Mouse (Mus musculus) myocyte (in vitro differentiated cells): ENCODE measurements around the gene Fam222b. TPM values are rescaled to one million over a fixed set of nuclear protein-coding genes. Genes with fewer than 3 reads are reported as not detected.
A peak's percentile ranks its signal among the peaks of the same experiment; 100 is the strongest.

Experiments used
- H3K27me3 ChIP-seq: one replicate; pipeline ENCODE4 v1.6.1; 2011; ENCODE audit not compliant: control insufficient read depth, insufficient read depth, insufficient read length
- H3K36me3 ChIP-seq: one replicate; pipeline ENCODE4 v1.6.1; 2011; ENCODE audit not compliant: control insufficient read depth, insufficient read depth
- H3K4me2 ChIP-seq: one replicate; pipeline ENCODE4 v1.6.1; 2011; ENCODE audit warnings: low read depth, control low read depth
- H3K4me3 ChIP-seq: one replicate; pipeline ENCODE4 v1.5.1; 2011; ENCODE audit warnings: mild to moderate bottlenecking, control low read depth, moderate library complexity
- H3K79me2 ChIP-seq: one replicate; pipeline ENCODE4 v1.6.1; 2011; ENCODE audit not compliant: control insufficient read depth, insufficient read depth
- H3ac ChIP-seq: one replicate; pipeline ENCODE4 v1.6.1; 2011; ENCODE audit not compliant: control insufficient read depth, insufficient read length
- CEBPB ChIP-seq: IDR thresholded peaks from 2 replicates; pipeline ENCODE4 v1.6.1; 2011; ENCODE audit warnings: mild to moderate bottlenecking, moderate library complexity; ENCODE audit not compliant: poor library complexity, insufficient read depth, severe bottlenecking
- E2F4 ChIP-seq: IDR thresholded peaks from one replicate; pipeline ENCODE4 v1.6.1; 2011; ENCODE audit warnings: mild to moderate bottlenecking, control low read depth, moderate library complexity; ENCODE audit not compliant: insufficient read depth
- MAX ChIP-seq: IDR thresholded peaks from one replicate; pipeline ENCODE4 v1.6.1; 2011; ENCODE audit warnings: low read depth, mild to moderate bottlenecking, control low read depth
- MYOD1 ChIP-seq, 3 experiments: IDR thresholded peaks; one replicate each; pipeline ENCODE4 v1.6.1; 2011; ENCODE audit warnings: control low read depth in 2 of 3, low read depth in 2 of 3, mild to moderate bottlenecking in 2 of 3, moderate library complexity in 1 of 3; ENCODE audit not compliant: insufficient read length in 2 of 3, control insufficient read depth in 1 of 3
- MYOG ChIP-seq, 3 experiments: IDR thresholded peaks; one replicate each; pipeline ENCODE4 v1.6.1; 2011; ENCODE audit warnings: control low read depth in 2 of 3, low read depth in 2 of 3, mild to moderate bottlenecking in 2 of 3; ENCODE audit not compliant: insufficient read length in 2 of 3, control insufficient read depth in 1 of 3, insufficient read depth in 1 of 3
- POLR2A ChIP-seq: IDR thresholded peaks from one replicate; pipeline ENCODE4 v1.6.1; 2011; ENCODE audit warnings: low read depth, mild to moderate bottlenecking, control low read depth, moderate library complexity; ENCODE audit not compliant: insufficient read length
- POLR2AphosphoS2 ChIP-seq: IDR thresholded peaks from one replicate; pipeline ENCODE4 v1.6.1; 2011; ENCODE audit warnings: low read depth, control low read depth; ENCODE audit not compliant: insufficient read length
- REST ChIP-seq: IDR thresholded peaks from one replicate; pipeline ENCODE4 v1.6.1; 2011; ENCODE audit warnings: mild to moderate bottlenecking, control low read depth, moderate library complexity; ENCODE audit not compliant: insufficient read depth, insufficient read length
- SRF ChIP-seq: IDR thresholded peaks from one replicate; pipeline ENCODE4 v1.6.1; 2011; ENCODE audit warnings: low read depth; ENCODE audit not compliant: control insufficient read depth, insufficient read length
- TCF12 ChIP-seq: IDR thresholded peaks from one replicate; pipeline ENCODE4 v1.6.1; 2011; ENCODE audit warnings: mild to moderate bottlenecking, control low read depth; ENCODE audit not compliant: poor library complexity, insufficient read depth, severe bottlenecking
- TCF3 ChIP-seq: IDR thresholded peaks from one replicate; pipeline ENCODE4 v1.6.1; 2011; ENCODE audit warnings: low read depth, control low read depth; ENCODE audit not compliant: insufficient read length
- USF1 ChIP-seq: IDR thresholded peaks from one replicate; pipeline ENCODE4 v1.6.1; 2011; ENCODE audit warnings: low read depth, mild to moderate bottlenecking, control low read depth, moderate library complexity
- polyA plus RNA-seq: library from polyadenylated mRNA; unstranded; fragments of >200 nt; fragmentation: generic; extraction: Trizol; gene quantifications from one replicate; pipeline ENCODE4 v1.2.1, GENCODE M21; 2012; ENCODE audit warnings: missing spikeins

Fam222b gene
- polyA plus RNA-seq, 1 experiment: 16.1 TPM

DNA sequence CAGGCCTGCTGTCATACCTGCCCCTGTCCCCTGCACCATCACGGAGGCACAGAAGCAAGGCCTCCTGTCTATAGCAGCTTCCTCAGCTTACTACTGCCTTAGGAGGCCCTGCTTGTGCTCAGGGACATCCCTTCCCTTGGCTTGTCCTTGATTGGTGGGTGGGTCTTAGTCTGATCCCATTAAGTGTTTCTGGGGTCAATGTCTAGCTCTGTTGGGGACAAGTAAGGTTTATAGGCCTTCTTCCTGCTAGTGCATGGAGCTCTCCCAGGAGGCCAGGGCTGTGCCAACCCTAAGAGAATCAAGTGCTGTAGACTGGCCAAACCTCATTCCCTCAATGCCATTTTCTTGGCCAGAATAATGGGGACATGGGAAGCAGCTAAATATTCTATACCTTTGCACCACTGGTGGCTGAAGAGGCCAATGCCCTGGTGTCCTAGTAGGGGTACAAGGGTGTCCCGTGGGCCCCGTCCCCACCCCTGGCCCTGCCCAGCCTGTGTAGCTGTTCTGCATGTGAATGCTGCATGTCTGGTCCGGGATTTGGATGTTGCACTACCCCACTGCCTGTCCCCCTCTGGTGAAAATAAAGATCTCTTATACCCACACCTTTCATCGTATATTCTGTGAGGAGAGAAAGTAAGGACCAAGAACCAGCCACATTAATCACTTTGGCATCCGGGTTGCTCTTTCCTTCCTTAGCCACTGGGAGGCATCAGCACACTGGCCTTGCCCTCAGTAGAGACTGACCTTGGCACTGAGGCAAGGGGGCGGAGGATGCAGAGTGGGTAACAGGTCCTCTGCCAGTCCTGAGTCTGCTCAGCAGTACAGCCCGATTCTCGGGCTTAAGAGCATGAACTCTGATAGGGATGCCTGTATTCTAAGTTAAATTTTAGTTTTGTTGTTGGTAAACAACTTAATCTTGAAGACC, 34.4 kb upstream of the Fam222b start:
- no peaks in the 10 kb centered on the region for H3K79me2 ChIP-seq
- peaks cover 7% of the 10 kb centered on the region for H3K36me3 ChIP-seq
- no peak overlapping the region for H3ac ChIP-seq
- H3K4me2 ChIP-seq: no peak overlapping the region
- no peak for TF ChIP-seq TCF3
- TF ChIP-seq REST: no peak
- TF ChIP-seq MYOG (IDR thresholded peaks at IDR 0.05; ENCODE audit: control insufficient read depth in 1 of 3, insufficient read depth in 1 of 3, insufficient read length in 2 of 3, low read depth in 2 of 3): no peak
- no peak for TF ChIP-seq CEBPB
- no peak for TF ChIP-seq TCF12
- no peak for TF ChIP-seq POLR2AphosphoS2
- no peak for TF ChIP-seq POLR2A
- no peak for TF ChIP-seq MYOD1 (IDR thresholded peaks at IDR 0.05; ENCODE audit: control insufficient read depth in 1 of 3, insufficient read length in 2 of 3, low read depth in 2 of 3)
- TF ChIP-seq SRF: no peak
- no peak for TF ChIP-seq E2F4
- no peak for TF ChIP-seq MAX
- no peak for TF ChIP-seq USF1
- H3K27me3 ChIP-seq: no peaks in the 10 kb centered on the region
- no peak overlapping the region for H3K4me3 ChIP-seq

DNA sequence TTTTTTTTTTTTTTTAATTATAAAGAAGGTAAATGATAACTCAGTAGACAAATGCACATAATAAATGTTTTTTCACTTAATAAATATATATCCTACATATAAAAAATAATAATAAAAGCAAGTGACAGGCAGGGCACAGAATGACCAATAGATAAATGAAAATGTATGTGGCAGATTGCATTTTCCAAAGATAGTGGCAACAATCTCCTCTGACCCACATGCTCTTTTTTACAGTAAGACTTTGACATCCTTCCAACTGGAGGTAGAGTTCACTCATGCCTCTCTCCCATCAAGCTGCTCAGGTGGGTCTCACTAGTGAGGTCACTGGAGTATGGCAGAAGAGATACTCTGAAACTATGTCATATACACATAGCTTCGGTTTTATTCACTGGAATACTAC, 31.9 kb upstream of the Fam222b start:
- Histone ChIP-seq H3K4me2 (no peak overlapping the region), H3K4me3 (no peak overlapping the region), H3K79me2 (no peaks in the 10 kb centered on the region), H3ac (no peak overlapping the region), H3K27me3 (no peaks in the 10 kb centered on the region), H3K36me3 (no peaks in the 10 kb centered on the region)
- TF ChIP-seq MAX (no peak), E2F4 (no peak), SRF (no peak)

DNA sequence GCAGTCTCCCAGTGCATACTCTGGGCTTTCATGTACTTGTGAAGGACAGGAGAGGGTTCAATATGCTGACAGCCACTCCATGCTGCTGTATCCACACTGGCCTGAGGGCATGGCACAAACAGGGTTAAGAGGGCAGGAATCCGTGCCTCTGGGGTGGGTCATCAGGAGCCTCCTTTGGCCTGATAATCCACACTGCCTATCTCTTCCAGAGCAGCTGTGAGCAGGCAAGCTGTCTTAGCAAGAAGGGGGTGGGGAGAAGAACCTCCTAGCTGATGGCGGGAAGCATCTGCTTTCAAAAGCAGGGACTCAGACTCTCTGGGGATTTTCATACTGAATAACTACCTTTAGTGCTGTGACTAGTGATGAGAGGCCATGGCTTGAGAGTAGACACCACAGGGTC, 28.6 kb upstream of the Fam222b start:
- TF ChIP-seq USF1: no peak
- peak in 1 of 3 experiments; percentile 57 for TF ChIP-seq MYOD1 (IDR thresholded peaks at IDR 0.05; ENCODE audit: control insufficient read depth in 1 of 3, insufficient read length in 2 of 3, low read depth in 2 of 3)
- TF ChIP-seq MYOG (IDR thresholded peaks at IDR 0.05; ENCODE audit: control insufficient read depth in 1 of 3, insufficient read depth in 1 of 3, insufficient read length in 2 of 3, low read depth in 2 of 3): peak in 2 of 3 experiments; percentile 34 to 80
- TF ChIP-seq SRF: peak; percentile 11
- no peak for TF ChIP-seq CEBPB
- peak; percentile 9 for TF ChIP-seq E2F4
- Histone ChIP-seq H3K4me3 (no peak overlapping the region), H3K36me3 (no peaks in the 10 kb centered on the region)

DNA sequence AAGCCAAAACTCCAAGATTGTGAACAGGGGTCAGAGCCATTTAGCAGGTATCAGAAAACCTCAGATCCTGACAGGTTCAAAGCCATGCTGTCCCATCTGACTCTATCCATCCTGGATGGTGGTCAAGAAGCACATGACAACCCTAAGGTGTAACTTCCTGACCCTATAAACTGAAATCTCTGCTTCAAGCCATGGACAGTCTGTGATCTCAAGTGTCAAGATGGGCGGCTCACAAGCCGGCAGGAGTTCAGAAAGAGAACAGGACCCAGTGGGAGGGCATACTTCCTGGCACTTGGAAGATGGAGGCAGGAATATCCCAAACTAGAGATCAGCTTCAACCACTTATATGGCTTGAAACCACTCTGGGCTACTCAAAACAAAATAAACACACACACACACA, 27.8 kb upstream of the Fam222b start:
- H3ac ChIP-seq: no peak overlapping the region
- TF ChIP-seq MYOD1 (IDR thresholded peaks at IDR 0.05; ENCODE audit: control insufficient read depth in 1 of 3, insufficient read length in 2 of 3, low read depth in 2 of 3): no peak
- TF ChIP-seq POLR2AphosphoS2: no peak
- TF ChIP-seq TCF3: no peak
- no peak for TF ChIP-seq USF1
- no peak for TF ChIP-seq CEBPB
- no peak for TF ChIP-seq MAX
- no peak for TF ChIP-seq TCF12
- TF ChIP-seq SRF: no peak
- no peak for TF ChIP-seq REST
- TF ChIP-seq MYOG (IDR thresholded peaks at IDR 0.05; ENCODE audit: control insufficient read depth in 1 of 3, insufficient read depth in 1 of 3, insufficient read length in 2 of 3, low read depth in 2 of 3): no peak
- no peak for TF ChIP-seq POLR2A
- no peak for TF ChIP-seq E2F4

More for the DNA sequence above, 28.6 kb upstream of the Fam222b start:
- H3ac ChIP-seq: no peak overlapping the region
- no peaks in the 10 kb centered on the region for H3K79me2 ChIP-seq
- H3K4me2 ChIP-seq: no peak overlapping the region
- no peaks in the 10 kb centered on the region for H3K27me3 ChIP-seq

DNA sequence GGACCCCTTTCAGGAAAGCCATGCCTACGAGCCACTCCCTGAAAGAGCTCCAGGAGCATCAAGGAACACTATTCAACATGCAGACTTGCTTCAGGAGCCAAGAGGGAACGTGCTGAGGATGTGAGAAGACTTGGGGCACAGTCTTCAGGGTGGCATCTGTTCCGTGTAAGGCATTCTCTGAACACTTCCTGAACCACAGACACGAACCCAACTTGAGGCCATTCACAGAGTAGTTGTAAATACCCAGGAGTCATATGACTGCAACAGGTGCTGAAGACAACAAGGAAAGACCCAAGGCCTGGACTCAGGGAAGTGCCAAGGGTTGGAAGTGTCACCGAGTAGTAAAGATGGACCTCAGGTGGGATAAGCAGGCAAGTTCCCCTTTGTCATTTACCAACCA, 26.9 kb upstream of the Fam222b start:
- no peaks in the 10 kb centered on the region for H3K27me3 ChIP-seq
- H3K4me3 ChIP-seq: no peak overlapping the region
- TF ChIP-seq MYOG (IDR thresholded peaks at IDR 0.05; ENCODE audit: control insufficient read depth in 1 of 3, insufficient read depth in 1 of 3, insufficient read length in 2 of 3, low read depth in 2 of 3) (peak in 2 of 3 experiments; percentile 73), USF1 (peak; percentile 27), MYOD1 (IDR thresholded peaks at IDR 0.05; ENCODE audit: control insufficient read depth in 1 of 3, insufficient read length in 2 of 3, low read depth in 2 of 3) (peak; percentile 10 to 77 (median 57)), POLR2A (no peak), SRF (peak; percentile 10), E2F4 (no peak)
- H3ac ChIP-seq: no peak overlapping the region
- peaks cover 4% of the 10 kb centered on the region for H3K36me3 ChIP-seq
- no peaks in the 10 kb centered on the region for H3K79me2 ChIP-seq
- no peak overlapping the region for H3K4me2 ChIP-seq

More for the DNA sequence above, 27.8 kb upstream of the Fam222b start:
- no peaks in the 10 kb centered on the region for H3K36me3 ChIP-seq
- no peaks in the 10 kb centered on the region for H3K27me3 ChIP-seq
- no peak overlapping the region for H3K4me2 ChIP-seq
- no peaks in the 10 kb centered on the region for H3K79me2 ChIP-seq
- no peak overlapping the region for H3K4me3 ChIP-seq
